Mouse (Mus musculus) liver, embryonic 15.5 days (tissue): ENCODE data around the gene Snrk. TPM values are rescaled to one million over a fixed set of nuclear protein-coding genes. Genes with fewer than 3 reads are reported as not detected.

Source experiments
- ATAC-seq: fragments of 200-750 bp; cut with Nextera tagmentation; 2 replicates; pipeline ENCODE4 v1.8.0; 2017; ENCODE audit warnings: moderate number of reproducible peaks, mild to moderate bottlenecking, moderate library complexity; ENCODE audit not compliant: insufficient read depth
- H3K27ac ChIP-seq: fragments of 300-500 bp; sonication (generic); replicated peaks from 2 replicates; pipeline ENCODE4 v1.5.1; 2015; ENCODE audit warnings: mild to moderate bottlenecking, inconsistent platforms
- H3K27me3 ChIP-seq: fragments of 300-500 bp; sonication (generic); 2 replicates; pipeline ENCODE4 v1.6.1; 2015; ENCODE audit warnings: mild to moderate bottlenecking, inconsistent platforms
- H3K36me3 ChIP-seq: fragments of 300-500 bp; sonication (generic); replicated peaks from 2 replicates; pipeline ENCODE4 v1.6.1; 2015; ENCODE audit warnings: moderate library complexity, mild to moderate bottlenecking, inconsistent platforms
- H3K4me1 ChIP-seq: fragments of 300-500 bp; sonication (generic); replicated peaks from 2 replicates; pipeline ENCODE4 v1.6.1; 2015; ENCODE audit warnings: inconsistent platforms
- H3K4me2 ChIP-seq: fragments of 300-500 bp; sonication (generic); 2 replicates; pipeline ENCODE4 v1.6.1; 2015; ENCODE audit warnings: moderate library complexity, mild to moderate bottlenecking, inconsistent platforms
- H3K4me3 ChIP-seq: fragments of 300-500 bp; sonication (generic); replicated peaks from 2 replicates; pipeline ENCODE4 v1.5.1; 2015; ENCODE audit warnings: mild to moderate bottlenecking, inconsistent platforms
- H3K9ac ChIP-seq: fragments of 300-500 bp; sonication (generic); 2 replicates; pipeline ENCODE4 v1.6.1; 2015; ENCODE audit warnings: moderate library complexity, mild to moderate bottlenecking, inconsistent platforms
- H3K9me3 ChIP-seq: fragments of 300-500 bp; sonication (generic); replicated peaks from 2 replicates; pipeline ENCODE4 v1.6.1; 2016; ENCODE audit warnings: inconsistent platforms
- WGBS: fragments of 180-500 bp; shearing (Covaris S2); methylation state at CpG from one replicate; pipeline ENCODE4 v1.1.7; 2015; ENCODE audit warnings: mixed read lengths; ENCODE audit not compliant: insufficient replicate concordance; 5-methylcytosine and 5-hydroxymethylcytosine counted together
- polyA plus RNA-seq: library from polyadenylated mRNA; unstranded; fragments of >200 nt; fragmentation: Nextera tagmentation; extraction: Ambion mirVana; gene quantifications from 2 replicates; pipeline ENCODE4 v1.2.1, GENCODE M21; 2015

Gene Snrk
- polyA plus RNA-seq, 1 experiment from 2014 or later: 18.4 TPM

DNA sequence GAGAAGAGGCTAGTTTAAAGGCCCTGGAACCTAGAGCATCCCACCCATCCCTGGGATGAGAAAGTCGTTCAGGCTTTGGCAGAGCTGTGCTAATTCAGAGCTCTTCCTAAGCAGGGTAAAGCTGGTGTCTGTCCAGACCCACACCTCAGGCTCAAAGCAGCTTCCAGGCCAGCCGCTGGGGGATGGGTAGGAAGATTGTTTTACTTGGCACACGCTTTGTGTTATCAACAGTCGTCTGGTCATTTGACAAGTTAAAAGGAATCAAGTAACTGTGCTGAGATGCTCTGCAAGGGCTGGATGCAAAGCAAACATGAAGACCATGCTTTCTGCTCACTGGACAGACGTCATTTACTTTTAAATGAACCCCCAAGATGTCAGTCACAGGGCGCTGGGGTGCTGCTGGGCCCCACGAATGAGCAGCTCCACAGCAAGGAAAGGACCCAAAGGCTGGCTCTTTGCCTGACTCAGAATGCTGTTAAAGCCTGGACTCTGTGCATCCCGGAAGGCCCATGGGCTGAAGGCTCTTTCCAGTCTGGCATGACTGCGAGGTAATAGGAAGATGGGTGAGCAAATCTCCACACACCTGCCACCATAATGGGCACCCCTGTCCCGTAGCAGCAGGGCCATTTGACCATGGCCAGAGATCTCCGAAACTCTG, 88.6 kb downstream of the Snrk start:
- Histone ChIP-seq H3K27me3 (no peaks in the 10 kb centered on the region), H3K36me3 (no peaks in the 10 kb centered on the region)
- 54% methylated on average over 11 of the region's 11 CpGs for WGBS

GRCm38 (mm10) chr9:122208311-122208710, 91.2 kb downstream of the Snrk start:
- ATAC-seq: no peak

More for the DNA sequence above, 88.6 kb downstream of the Snrk start:
- no peak overlapping the region for H3K9ac ChIP-seq
- no peak overlapping the region for H3K4me2 ChIP-seq
- H3K4me3 ChIP-seq: no peak overlapping the region
- no peaks in the 10 kb centered on the region; the same call in none of the 2 replicates for H3K4me1 ChIP-seq
- ATAC-seq: no peak; the same call in 1 of the 2 replicates
- H3K27ac ChIP-seq: no peak overlapping the region
- no peaks in the 10 kb centered on the region for H3K9me3 ChIP-seq

GRCm38 (mm10) chr9:122215118-122215517, 98.1 kb downstream of the Snrk start:
- H3K36me3 ChIP-seq: no peaks in the 10 kb centered on the region
- H3K9ac ChIP-seq: no peak overlapping the region
- no peaks in the 10 kb centered on the region for H3K4me1 ChIP-seq
- no peak overlapping the region for H3K27ac ChIP-seq
- no peak overlapping the region for H3K4me3 ChIP-seq
- H3K4me2 ChIP-seq: no peak overlapping the region
- no peak for ATAC-seq
- H3K27me3 ChIP-seq: no peaks in the 10 kb centered on the region
- no peaks in the 10 kb centered on the region for H3K9me3 ChIP-seq

More at GRCm38 (mm10) chr9:122208311-122208710, 91.2 kb downstream of the Snrk start:
- no peak overlapping the region for H3K4me3 ChIP-seq
- no peaks in the 10 kb centered on the region for H3K9me3 ChIP-seq
- no peaks in the 10 kb centered on the region; the same call in none of the 2 replicates for H3K4me1 ChIP-seq
- no peaks in the 10 kb centered on the region for H3K36me3 ChIP-seq
- no peaks in the 10 kb centered on the region for H3K27me3 ChIP-seq
- no peak overlapping the region for H3K9ac ChIP-seq
- 59% methylated on average over 4 of the region's 4 CpGs for WGBS
- H3K4me2 ChIP-seq: no peak overlapping the region
- H3K27ac ChIP-seq: no peak overlapping the region

DNA sequence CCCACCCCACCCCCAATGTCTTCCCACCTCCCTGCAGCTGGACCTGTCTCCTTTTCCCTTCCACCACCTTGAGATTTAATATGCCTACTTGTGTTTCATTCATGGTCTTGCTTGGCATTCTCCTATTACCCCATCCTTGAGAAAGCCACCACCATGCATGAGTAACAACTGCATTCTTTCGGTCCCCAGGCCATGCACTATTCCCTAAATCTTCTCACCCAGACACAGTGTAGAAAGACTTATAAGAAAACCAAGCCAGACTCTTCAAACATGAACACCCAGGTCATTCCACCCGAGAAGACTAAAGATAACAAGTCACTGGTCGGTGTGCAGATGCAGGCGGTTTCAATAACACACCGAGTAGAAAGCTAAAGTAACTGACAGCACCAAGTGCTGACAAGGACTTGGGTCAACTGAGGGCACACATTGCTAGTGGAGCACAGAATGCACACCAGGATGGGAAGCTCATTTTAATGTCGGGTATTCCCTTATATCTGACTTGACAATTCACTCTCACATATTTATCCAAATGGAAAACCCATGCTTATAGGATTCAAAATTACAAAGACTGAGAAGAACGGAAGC, 100.0 kb downstream of the Snrk start:
- ATAC-seq: no peak
- Histone ChIP-seq H3K9ac (no peak overlapping the region), H3K4me1 (no peaks in the 10 kb centered on the region), H3K9me3 (no peaks in the 10 kb centered on the region), H3K4me2 (no peak overlapping the region), H3K36me3 (no peaks in the 10 kb centered on the region), H3K27me3 (no peaks in the 10 kb centered on the region), H3K4me3 (no peak overlapping the region), H3K27ac (no peak overlapping the region)
- WGBS: 64% methylated on average over 7 of the region's 7 CpGs

Other genes with a start within 250 kb of the Snrk start
- 0.45 and 0.53 TPM in 2 replicates for gene Ackr2, start 218.9 kb upstream of the Snrk start, polyA plus RNA-seq
- gene Cyp8b1, start 201.0 kb upstream of the Snrk start, polyA plus RNA-seq: 4.4 and 9.5 TPM in 2 replicates
- 0.24 and 0.55 TPM in 2 replicates for gene Fam198a, start 166.3 kb upstream of the Snrk start, polyA plus RNA-seq
- gene Pomgnt2, start 120.2 kb upstream of the Snrk start, polyA plus RNA-seq: 2.9 and 4.2 TPM in 2 replicates
- gene Ano10, start 177.2 kb downstream of the Snrk start, polyA plus RNA-seq: 13.7 and 16.5 TPM in 2 replicates
- gene Abhd5, start 234.3 kb downstream of the Snrk start, polyA plus RNA-seq: 24.6 and 27.0 TPM in 2 replicates